Comparison of ENCODE assay signal across 17 mouse cellular contexts in the genomic region with DNA sequence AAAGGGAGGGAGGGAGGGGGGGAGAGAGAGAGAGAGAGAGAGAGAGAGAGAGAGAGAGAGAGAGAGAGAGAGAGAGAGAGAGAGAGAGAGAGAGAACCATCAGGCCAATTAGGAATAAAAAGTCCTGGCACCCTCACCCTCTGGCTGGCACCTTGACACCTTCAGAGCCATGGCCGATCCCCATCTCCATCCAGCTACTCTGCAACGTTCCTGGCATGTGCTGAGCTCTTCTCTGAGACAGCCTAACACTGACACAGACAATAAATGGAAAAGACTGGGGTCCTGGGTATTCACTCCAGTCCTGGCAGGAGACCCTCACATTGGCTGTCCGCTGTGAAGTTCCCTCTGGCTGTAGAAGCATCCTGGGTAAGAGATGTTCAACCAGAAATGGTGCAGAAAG.
"Had no signal": no experiment of that assay in that cellular context is flagged by ENCODE, and none has a peak within 500 bp of the region (broad histone marks: within the 10 kb centered on the region; RNA-seq: fewer than 3 reads in every experiment).

No protein-coding gene starts in this region.

- H3K9me3 ChIP-seq: lung, embryonic 15.5 days; megakaryocyte, embryonic 14.5 days; midbrain, embryonic 13.5 days; midbrain, embryonic 15.5 days; neural tube, embryonic 12.5 days; stomach, embryonic 15.5 days had no signal

- ATAC-seq: lung, postnatal 0 days; midbrain, embryonic 13.5 days; midbrain, embryonic 15.5 days had no signal

- H3K4me2 ChIP-seq: lung, embryonic 15.5 days; midbrain, embryonic 11.5 days; midbrain, embryonic 13.5 days; midbrain, embryonic 15.5 days; neural tube, embryonic 12.5 days; stomach, embryonic 15.5 days had no signal

- H3K27me3 ChIP-seq: lung, embryonic 15.5 days; midbrain, embryonic 13.5 days; midbrain, embryonic 15.5 days; neural tube, embryonic 12.5 days; stomach, embryonic 15.5 days had no signal

- H3K4me3 ChIP-seq: lung, embryonic 15.5 days; megakaryocyte, embryonic 14.5 days; midbrain, embryonic 13.5 days; midbrain, embryonic 15.5 days; neural tube, embryonic 12.5 days; stomach, embryonic 15.5 days had no signal

- H3K4me1 ChIP-seq: lung, embryonic 15.5 days; midbrain, embryonic 13.5 days; midbrain, embryonic 15.5 days; neural tube, embryonic 12.5 days; stomach, embryonic 15.5 days had no signal

- DNase-seq: lung, adult 2 months; lung, postnatal 14 days; lung, postnatal 36 days; right cerebral cortex, postnatal 14 days; thymus, adult 2 months; thymus, postnatal 25 days; thymus, postnatal 4 days had no signal

- H3K36me3 ChIP-seq: lung, embryonic 15.5 days; midbrain, embryonic 13.5 days; midbrain, embryonic 15.5 days; neural tube, embryonic 12.5 days; stomach, embryonic 15.5 days had no signal

- H3K27ac ChIP-seq: lung, embryonic 15.5 days; macrophage; midbrain, embryonic 13.5 days; midbrain, embryonic 15.5 days; neural tube, embryonic 12.5 days; stomach, embryonic 15.5 days; stomach, postnatal 0 days had no signal

- H3K9ac ChIP-seq: lung, embryonic 15.5 days; midbrain, embryonic 13.5 days; midbrain, embryonic 15.5 days; neural tube, embryonic 12.5 days; stomach, embryonic 15.5 days had no signal
